Mouse (Mus musculus): ENCODE results near the gene Strn3. TPM values are rescaled to one million over a fixed set of nuclear protein-coding genes. Genes with fewer than 3 reads are reported as not detected.
"Not testable (repeated sequence)": the region's sequence is repeated elsewhere in the genome, so short reads cannot be mapped to it uniquely, and the experiment has no call there.

Gene Strn3
- polyA plus RNA-seq, 1 experiment, result 19.3 TPM

GRCm38 (mm10) chr12:51699623-51700393 is 8.1 kb upstream of the Strn3 start:
- WGBS, result 39% methylated on average over 8 of the region's 8 CpGs
- no peak for DNase-seq

GRCm38 (mm10) chr12:51696157-51696556 is 4.5 kb upstream of the Strn3 start:
- 87% methylated on average over 2 of the region's 2 CpGs for WGBS
- no peak for DNase-seq
- TF ChIP-seq CTCF (IDR thresholded peaks at IDR 0.05; ENCODE audit: insufficient read depth, low read length), result no peak
- no peak for TF ChIP-seq POLR2A (IDR thresholded peaks at IDR 0.05; ENCODE audit: borderline replicate concordance, extremely low read depth, low read depth, low read length)
- H3K4me1 ChIP-seq (ENCODE audit: control insufficient read depth, insufficient read depth, low read length), result peaks cover 16% of the 10 kb centered on the region
- no peak overlapping the region for H3K4me3 ChIP-seq (replicated peaks; ENCODE audit: extremely low read depth, low read depth, low read length)

More at GRCm38 (mm10) chr12:51699623-51700393, 8.1 kb upstream of the Strn3 start:
- Histone ChIP-seq H3K4me1 (ENCODE audit: control insufficient read depth, insufficient read depth, low read length) (peaks cover 17% of the 10 kb centered on the region), H3K4me3 (replicated peaks; ENCODE audit: extremely low read depth, low read depth, low read length) (no peak overlapping the region)
- TF ChIP-seq CTCF (IDR thresholded peaks at IDR 0.05; ENCODE audit: insufficient read depth, low read length), result no peak
- TF ChIP-seq POLR2A (IDR thresholded peaks at IDR 0.05; ENCODE audit: borderline replicate concordance, extremely low read depth, low read depth, low read length), result no peak

GRCm38 (mm10) chr12:51694966-51695365 is 3.3 kb upstream of the Strn3 start:
- peaks cover 15% of the 10 kb centered on the region for H3K4me1 ChIP-seq (ENCODE audit: control insufficient read depth, insufficient read depth, low read length)
- H3K4me3 ChIP-seq (replicated peaks; ENCODE audit: extremely low read depth, low read depth, low read length), result no peak overlapping the region
- TF ChIP-seq CTCF (IDR thresholded peaks at IDR 0.05; ENCODE audit: insufficient read depth, low read length) (no peak), POLR2A (IDR thresholded peaks at IDR 0.05; ENCODE audit: borderline replicate concordance, extremely low read depth, low read depth, low read length) (no peak)
- no peak for DNase-seq
- WGBS, result 36% methylated on average over 1 of the region's 1 CpGs

GRCm38 (mm10) chr12:51694096-51694495 is 2.4 kb upstream of the Strn3 start:
- Histone ChIP-seq H3K4me1 (ENCODE audit: control insufficient read depth, insufficient read depth, low read length) (peaks cover 15% of the 10 kb centered on the region), H3K4me3 (replicated peaks; ENCODE audit: extremely low read depth, low read depth, low read length) (no peak overlapping the region)
- no peak for DNase-seq
- TF ChIP-seq POLR2A (IDR thresholded peaks at IDR 0.05; ENCODE audit: borderline replicate concordance, extremely low read depth, low read depth, low read length) (no peak), CTCF (IDR thresholded peaks at IDR 0.05; ENCODE audit: insufficient read depth, low read length) (no peak)

GRCm38 (mm10) chr12:51693419-51693818 is 1.7 kb upstream of the Strn3 start:
- no peak for DNase-seq
- TF ChIP-seq POLR2A (IDR thresholded peaks at IDR 0.05; ENCODE audit: borderline replicate concordance, extremely low read depth, low read depth, low read length) (no peak), CTCF (IDR thresholded peaks at IDR 0.05; ENCODE audit: insufficient read depth, low read length) (no peak)
- WGBS, result 80% methylated on average over 3 of the region's 3 CpGs
- H3K4me1 ChIP-seq (ENCODE audit: control insufficient read depth, insufficient read depth, low read length), result peaks cover 15% of the 10 kb centered on the region
- no peak overlapping the region for H3K4me3 ChIP-seq (replicated peaks; ENCODE audit: extremely low read depth, low read depth, low read length)

GRCm38 (mm10) chr12:51692870-51693269 is 1.2 kb upstream of the Strn3 start:
- H3K4me1 ChIP-seq (ENCODE audit: control insufficient read depth, insufficient read depth, low read length), result peaks cover 18% of the 10 kb centered on the region
- 73% methylated on average over 10 of the region's 10 CpGs for WGBS
- not testable (repeated sequence) for DNase-seq; H3K4me3 ChIP-seq (replicated peaks; ENCODE audit: extremely low read depth, low read depth, low read length)

GRCm38 (mm10) chr12:51690893-51691844 is 528 bp downstream of the Strn3 start, which contains the start of gene Ap4s1:
Ap4s1 (plus strand) TSS chr12:51691033.
- H3K4me3 ChIP-seq (replicated peaks; ENCODE audit: extremely low read depth, low read depth, low read length), result peak within 1 kb of the TSS; percentile 85
- under 1% methylated on average over 105 of the region's 108 CpGs for WGBS
- peak; percentile 50; the same call in 1 of the 2 replicates for TF ChIP-seq POLR2A (IDR thresholded peaks at IDR 0.05; ENCODE audit: borderline replicate concordance, extremely low read depth, low read depth, low read length)
- TF ChIP-seq CTCF (IDR thresholded peaks at IDR 0.05; ENCODE audit: insufficient read depth, low read length), result no peak
- DNase-seq, result peak; percentile 87
- peaks cover 23% of the 10 kb centered on the region for H3K4me1 ChIP-seq (ENCODE audit: control insufficient read depth, insufficient read depth, low read length)

GRCm38 (mm10) chr12:51688546-51688945 is 3.2 kb downstream of the Strn3 start:
- TF ChIP-seq POLR2A (IDR thresholded peaks at IDR 0.05; ENCODE audit: borderline replicate concordance, extremely low read depth, low read depth, low read length) (no peak), CTCF (IDR thresholded peaks at IDR 0.05; ENCODE audit: insufficient read depth, low read length) (no peak)
- Histone ChIP-seq H3K4me1 (ENCODE audit: control insufficient read depth, insufficient read depth, low read length) (peaks cover 14% of the 10 kb centered on the region), H3K4me3 (replicated peaks; ENCODE audit: extremely low read depth, low read depth, low read length) (no peak overlapping the region)
- DNase-seq, result no peak
- 63% methylated on average over 2 of the region's 2 CpGs for WGBS

GRCm38 (mm10) chr12:51678844-51679243 is 12.9 kb downstream of the Strn3 start:
- peaks cover 11% of the 10 kb centered on the region for H3K4me1 ChIP-seq (ENCODE audit: control insufficient read depth, insufficient read depth, low read length)
- WGBS, result 78% methylated on average over 1 of the region's 1 CpGs
- no peak overlapping the region for H3K4me3 ChIP-seq (replicated peaks; ENCODE audit: extremely low read depth, low read depth, low read length)
- DNase-seq, result no peak
- TF ChIP-seq POLR2A (IDR thresholded peaks at IDR 0.05; ENCODE audit: borderline replicate concordance, extremely low read depth, low read depth, low read length), result no peak
- no peak for TF ChIP-seq CTCF (IDR thresholded peaks at IDR 0.05; ENCODE audit: insufficient read depth, low read length)

Data from lung, adult 2 months (tissue).